24 mouse cellular contexts compared by ENCODE assay signal in the genomic region with DNA sequence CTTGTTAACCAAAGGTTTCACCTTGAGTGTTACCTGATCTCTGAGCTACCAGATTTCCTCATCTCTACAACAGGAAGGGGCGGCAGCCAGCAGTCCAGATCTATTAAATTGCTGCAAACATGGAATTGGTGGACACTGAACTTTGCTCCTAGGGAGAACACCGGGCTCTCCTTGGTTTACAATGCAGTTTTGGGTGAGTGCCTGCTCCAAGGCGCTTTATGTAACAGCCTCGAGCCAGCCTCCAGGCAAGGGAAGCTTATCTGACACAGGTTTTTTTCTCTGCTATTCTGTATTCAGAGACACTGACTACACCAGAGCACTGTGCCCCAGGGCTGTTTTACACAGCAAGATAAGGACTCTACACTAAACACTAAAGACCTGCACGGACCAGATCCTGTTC. TPM values are rescaled to one million over a fixed set of nuclear protein-coding genes. Genes with fewer than 3 reads are reported as not detected.
DNase-seq lines count a peak whose midpoint lies in the region; ATAC-seq lines count a peak whose summit lies in the region.
"Had no signal": no experiment of that assay in that cellular context is flagged by ENCODE, and none has a peak within 500 bp of the region (broad histone marks: within the 10 kb centered on the region; RNA-seq: fewer than 3 reads in every experiment).

No protein-coding gene starts in this region.

- no peak for ATAC-seq in kidney, embryonic 16.5 days (ENCODE audit: low FRiP score, low TSS enrichment)
- ATAC-seq: forebrain, embryonic 13.5 days; hindbrain, postnatal 0 days; midbrain, embryonic 15.5 days had no signal

- no peak overlapping the region for H3K4me2 ChIP-seq in kidney, embryonic 16.5 days (replicated peaks; ENCODE audit: low read depth, low read length)
- H3K4me2 ChIP-seq: forebrain, embryonic 13.5 days; liver, embryonic 13.5 days; lung, embryonic 15.5 days; midbrain, embryonic 15.5 days; neural tube, embryonic 12.5 days had no signal

- no peak overlapping the region for H3K4me3 ChIP-seq in kidney, embryonic 16.5 days (ENCODE audit: low read length)
- H3K4me3 ChIP-seq: forebrain, embryonic 13.5 days; heart, embryonic 10.5 days; hindbrain, embryonic 10.5 days; limb, embryonic 10.5 days; liver, embryonic 13.5 days; lung, embryonic 15.5 days; megakaryocyte, embryonic 14.5 days; midbrain, embryonic 15.5 days; neural tube, embryonic 12.5 days had no signal

- no peaks in the 10 kb centered on the region for H3K27me3 ChIP-seq in kidney, embryonic 16.5 days (ENCODE audit: insufficient read depth, low read length)
- H3K27me3 ChIP-seq: forebrain, embryonic 13.5 days; liver, embryonic 13.5 days; lung, embryonic 15.5 days; megakaryocyte, embryonic 14.5 days; midbrain, embryonic 15.5 days; neural tube, embryonic 12.5 days had no signal

- 0 out of 2 replicates have a peak, but pooled peaks cover 3% of the 10 kb centered on the region for H3K4me1 ChIP-seq in kidney, embryonic 16.5 days (ENCODE audit: insufficient read depth, low read length)
- H3K4me1 ChIP-seq: forebrain, embryonic 13.5 days; liver, embryonic 13.5 days; midbrain, embryonic 15.5 days had no signal

- DNase-seq in kidney, adult 8-10 months = peak; percentile 85 to 87
- DNase-seq in adipocyte (ENCODE audit: low spot score) = peak; percentile 18
- DNase-seq in brain, adult 2 months (ENCODE audit: low read depth, low spot score) = peak; percentile 50
- DNase-seq in kidney, postnatal 36 days = peak; percentile 80 to 87
- DNase-seq in adrenal gland, adult 18-20 months (ENCODE audit: low spot score in 2 of 2) = no peak
- no peak for DNase-seq in layer of hippocampus, adult 9-11 months
- DNase-seq: adrenal gland, postnatal 14 days; cerebellum, adult 8-10 months; gastrocnemius, postnatal 10 days; liver, embryonic 13.5 days; lung, postnatal 36 days; retina, postnatal 1 day; right cerebral cortex, postnatal 25 days; spleen, adult 18-20 months had no signal

- 85% methylated on average over 5 of the region's 5 CpGs for WGBS in kidney, embryonic 16.5 days

- peaks cover 22% of the 10 kb centered on the region for H3K36me3 ChIP-seq in kidney, embryonic 16.5 days (ENCODE audit: insufficient read depth, low read length)

- H3K27ac ChIP-seq in kidney, embryonic 16.5 days (ENCODE audit: low read length) = no peak overlapping the region
- H3K27ac ChIP-seq: forebrain, embryonic 13.5 days; heart, embryonic 10.5 days; hindbrain, embryonic 10.5 days; hindbrain, postnatal 0 days; limb, embryonic 10.5 days; liver, embryonic 13.5 days; lung, embryonic 15.5 days; midbrain, embryonic 15.5 days; neural tube, embryonic 12.5 days had no signal

- H3K9me3 ChIP-seq in kidney, embryonic 16.5 days (ENCODE audit: low read length) = no peaks in the 10 kb centered on the region
- H3K9me3 ChIP-seq: forebrain, embryonic 13.5 days; heart, embryonic 10.5 days; hindbrain, embryonic 10.5 days; limb, embryonic 10.5 days; liver, embryonic 13.5 days; lung, embryonic 15.5 days; megakaryocyte, embryonic 14.5 days; midbrain, embryonic 15.5 days; neural tube, embryonic 12.5 days had no signal

- no peak overlapping the region for H3K9ac ChIP-seq in kidney, embryonic 16.5 days (replicated peaks; ENCODE audit: low read length)
- H3K9ac ChIP-seq: forebrain, embryonic 13.5 days; liver, embryonic 13.5 days; lung, embryonic 15.5 days; midbrain, embryonic 15.5 days; neural tube, embryonic 12.5 days had no signal

RNA-seq across cellular contexts. Expression of a gene that starts 26.8 kb away (rescaled TPM):
- polyA plus RNA-seq in kidney, embryonic 16.5 days (2015; fragmentation: Nextera tagmentation; extraction: Ambion mirVana) = 0.27 and 0.75 TPM in 2 replicates
- total RNA-seq in adrenal gland, adult 18-20 months (2021) = 1 to 10 TPM; 1.1 to 1.9 TPM

Comparison
In these comparisons a context has a peak if more than half of its experiments do, and no peak if none do; other contexts are left out.
1. DNase-seq: peak in kidney, adult 8-10 months (2 of 2), adipocyte (single experiment), brain, adult 2 months (single experiment) and kidney, postnatal 36 days (2 of 2); none in adrenal gland, adult 18-20 months (0 of 2) and layer of hippocampus, adult 9-11 months (single experiment).